Mouse (Mus musculus) erythroid progenitor cell, adult 5-6 weeks (primary cell): ENCODE data around the gene Gm595. TPM values are rescaled to one million over a fixed set of nuclear protein-coding genes. Genes with fewer than 3 reads are reported as not detected.

Experiments
- ATAC-seq: replicated peaks from 2 replicates; pipeline ENCODE4 v1.8.0; 2016; ENCODE audit warnings: moderate number of reproducible peaks, mild to moderate bottlenecking, moderate TSS enrichment, inconsistent platforms; ENCODE audit not compliant: poor library complexity, low FRiP score, severe bottlenecking
- total RNA-seq, 2 experiments: library from RNA; stranded (forward) in 1 of 2; stranded (reverse) in 1 of 2; fragments of 150-400 nt in 1 of 2; fragments of 186-747, 209-891 nt in 1 of 2; gene quantifications; 2 replicates each; pipeline versions ENCODE4 v1.2.3 to v1.2.4; 2015 to 2017; ENCODE audit warnings: low replicate concordance in 2 of 2

Gm595 gene
- total RNA-seq (2015; ENCODE audit: low replicate concordance) (not detected in 2 replicates), total RNA-seq (2017; ENCODE audit: low replicate concordance) (not detected in 2 replicates)

DNA sequence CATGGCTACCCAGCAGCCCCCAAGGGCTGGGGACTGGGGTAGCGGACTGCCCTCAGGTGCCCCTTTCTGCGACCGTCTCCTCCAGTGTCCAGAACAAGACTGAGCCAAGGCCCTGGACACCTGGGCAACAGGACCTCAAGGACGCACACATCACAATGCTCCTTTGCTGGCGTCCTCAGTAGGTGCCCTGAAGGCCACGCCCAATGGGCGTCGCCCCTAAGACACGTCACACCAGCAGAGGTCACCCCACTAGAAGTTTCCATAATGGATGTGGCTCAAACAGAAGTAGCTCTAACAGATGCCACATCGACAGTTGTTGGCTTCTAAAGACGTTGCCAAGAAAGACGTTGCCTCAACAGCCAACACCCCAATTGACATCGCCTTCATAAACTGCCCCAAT is at the start of gene Gm595:
Gene Gm595 (minus strand): TSS at position 101 of the 400 bp plus-strand sequence.
- no peak for ATAC-seq

DNA sequence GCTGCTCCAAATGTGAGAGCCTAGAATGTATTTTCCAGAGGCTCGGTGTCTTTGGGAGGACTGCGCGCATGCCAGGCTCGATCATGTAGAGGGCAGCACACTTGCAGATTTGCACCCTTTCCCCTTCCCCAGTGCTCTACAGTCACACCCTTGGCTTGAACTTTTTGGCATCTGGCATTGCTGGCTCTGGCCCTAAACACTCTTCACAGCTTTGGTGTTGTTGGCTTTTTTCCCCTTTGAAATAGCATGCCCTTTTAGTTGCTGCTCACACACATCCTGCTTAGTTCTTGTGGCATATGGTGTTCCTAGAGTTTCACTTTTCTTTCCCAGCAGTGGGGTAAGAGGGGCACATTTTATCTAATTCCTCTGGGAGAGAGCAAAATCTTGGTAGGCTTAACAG is 30.9 kb upstream of the Gm595 start:
- no peak for ATAC-seq

DNA sequence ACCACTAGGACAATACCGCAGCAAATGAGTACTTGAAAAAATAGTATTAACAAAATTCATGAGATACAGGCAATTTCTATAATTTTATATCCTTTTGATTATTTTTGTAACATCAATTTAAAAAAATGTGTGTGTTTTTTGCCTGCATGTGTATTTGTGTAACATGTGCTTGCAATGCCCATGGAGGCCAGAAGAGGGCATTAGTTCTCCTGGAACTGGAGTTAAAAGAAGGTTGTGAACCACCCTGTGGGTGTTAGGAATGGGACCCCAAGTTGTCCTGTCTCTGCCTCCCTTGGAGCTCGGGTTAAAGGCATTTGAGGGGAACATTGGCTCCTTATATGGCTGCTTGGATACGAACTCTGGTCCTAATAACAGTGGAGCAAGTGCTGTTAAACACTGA is 26.2 kb upstream of the Gm595 start:
- no peak for ATAC-seq

GRCm38 (mm10) chrX:48899555-48899954 is 22.0 kb upstream of the Gm595 start:
- no peak for ATAC-seq

GRCm38 (mm10) chrX:48896803-48897202 is 19.3 kb upstream of the Gm595 start:
- ATAC-seq: no peak

- no peak for ATAC-seq
These were observed 16.4 kb upstream of the Gm595 start for GRCm38 (mm10) chrX:48893946-48894345.

DNA sequence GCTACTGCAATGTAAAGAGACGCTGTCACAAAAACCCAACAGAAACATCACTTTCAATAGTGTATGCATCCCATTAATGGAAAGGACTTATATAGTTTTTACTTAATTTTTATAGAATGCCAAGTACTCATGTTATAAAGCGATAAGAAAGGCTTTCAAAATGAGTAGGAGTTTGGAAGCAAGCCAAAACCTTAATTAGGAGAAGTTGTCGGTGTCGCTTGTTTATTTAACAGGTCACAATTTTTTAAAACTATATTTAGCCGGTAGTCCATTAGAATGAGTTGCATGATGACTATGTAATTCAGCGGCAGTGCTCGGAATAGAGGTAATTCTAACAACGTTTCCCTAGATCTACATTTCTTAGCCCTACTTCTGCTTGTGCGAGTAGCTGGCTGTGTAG is 12.7 kb upstream of the Gm595 start:
- no peak for ATAC-seq

GRCm38 (mm10) chrX:48884615-48885014 is 7.1 kb upstream of the Gm595 start:
- no peak for ATAC-seq

Other genes starting within 250 kb of the Gm595 start
- gene Gpr119, start 203.2 kb downstream of the Gm595 start, total RNA-seq (2015; ENCODE audit: low replicate concordance): not detected in 2 replicates
- gene Gpr119, start 203.2 kb downstream of the Gm595 start, total RNA-seq (2017; ENCODE audit: low replicate concordance): not detected in 2 replicates
- 22.0 and 41.1 TPM in 2 replicates for gene Rbmx2, start 182.7 kb downstream of the Gm595 start, total RNA-seq (2015; ENCODE audit: low replicate concordance)
- gene Rbmx2, start 182.7 kb downstream of the Gm595 start, total RNA-seq (2017; ENCODE audit: low replicate concordance): 19.8 and 28.5 TPM in 2 replicates